Mouse (Mus musculus): ENCODE measurements around the gene Mdga2. TPM values are rescaled to one million over a fixed set of nuclear protein-coding genes. Genes with fewer than 3 reads are reported as not detected.

Gene Mdga2
- polyA plus RNA-seq, 1 experiment, result not detected

DNA sequence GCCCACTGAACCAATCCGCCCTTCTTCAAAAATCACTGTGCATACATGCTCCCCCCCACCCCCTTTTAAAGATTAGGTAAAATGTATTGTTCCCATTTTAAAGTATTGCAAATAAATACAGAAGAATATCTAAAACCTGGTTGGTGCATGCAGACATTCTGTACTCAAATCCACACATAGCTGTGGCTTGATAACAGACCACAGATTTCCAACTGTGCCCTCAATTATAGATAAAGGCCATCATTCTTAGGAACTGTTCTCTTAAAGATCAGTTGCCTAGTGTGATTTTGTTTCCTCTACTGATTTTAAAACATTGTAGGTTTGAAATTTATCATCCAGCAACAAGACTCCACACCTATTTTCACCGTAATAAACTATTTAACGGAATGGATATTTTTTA lies 325.6 kb downstream of the Mdga2 start:
- H3K36me3 ChIP-seq (ENCODE audit: control insufficient read depth, insufficient read depth), result no peaks in the 10 kb centered on the region

DNA sequence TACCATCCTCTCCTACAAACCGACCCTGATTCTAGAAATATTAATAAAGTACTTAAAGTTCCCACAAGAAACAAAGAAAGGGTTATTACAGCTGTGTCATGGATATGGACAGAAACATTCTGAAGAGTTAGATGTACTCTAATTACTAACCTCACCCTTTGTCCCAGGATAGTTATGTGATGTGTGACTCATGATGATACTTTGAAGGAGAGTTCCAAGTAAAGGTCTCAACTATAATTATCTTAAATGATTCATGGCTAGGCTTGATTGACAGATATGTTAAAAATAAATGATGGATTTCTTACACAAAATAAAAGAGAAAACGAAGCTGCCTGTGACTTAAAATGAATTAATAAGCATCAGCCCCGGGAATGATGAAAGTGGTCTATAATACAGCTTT lies 332.1 kb downstream of the Mdga2 start:
- TF ChIP-seq TCF3 (IDR thresholded peaks at IDR 0.05; ENCODE audit: insufficient read length, low read depth), result no peak
- TF ChIP-seq E2F4 (IDR thresholded peaks at IDR 0.05; ENCODE audit: insufficient read depth), result no peak
- no peak for TF ChIP-seq MYOG (IDR thresholded peaks at IDR 0.05; ENCODE audit: control insufficient read depth in 1 of 3, insufficient read depth in 1 of 3, insufficient read length in 2 of 3, low read depth in 2 of 3)
- TF ChIP-seq MAX (IDR thresholded peaks at IDR 0.05; ENCODE audit: low read depth), result no peak
- TF ChIP-seq SRF (IDR thresholded peaks at IDR 0.05; ENCODE audit: control insufficient read depth, insufficient read length, low read depth), result no peak
- no peak for TF ChIP-seq POLR2AphosphoS2 (IDR thresholded peaks at IDR 0.05; ENCODE audit: insufficient read length, low read depth)
- no peak for TF ChIP-seq CEBPB (IDR thresholded peaks at IDR 0.05; ENCODE audit: insufficient read depth, poor library complexity, severe bottlenecking)
- no peak for TF ChIP-seq POLR2A (IDR thresholded peaks at IDR 0.05; ENCODE audit: insufficient read length, low read depth)
- no peak for TF ChIP-seq TCF12 (IDR thresholded peaks at IDR 0.05; ENCODE audit: insufficient read depth, poor library complexity, severe bottlenecking)
- no peak for TF ChIP-seq REST (IDR thresholded peaks at IDR 0.05; ENCODE audit: insufficient read depth, insufficient read length)
- TF ChIP-seq MYOD1 (IDR thresholded peaks at IDR 0.05; ENCODE audit: control insufficient read depth in 1 of 3, insufficient read length in 2 of 3, low read depth in 2 of 3), result no peak
- no peak for TF ChIP-seq USF1 (IDR thresholded peaks at IDR 0.05; ENCODE audit: low read depth)

More for the DNA sequence above, 325.6 kb downstream of the Mdga2 start:
- Histone ChIP-seq H3K27me3 (ENCODE audit: control insufficient read depth, insufficient read depth, insufficient read length) (no peaks in the 10 kb centered on the region), H3K4me3 (no peak overlapping the region), H3ac (ENCODE audit: control insufficient read depth, insufficient read length) (no peak overlapping the region), H3K79me2 (ENCODE audit: control insufficient read depth, insufficient read depth) (no peaks in the 10 kb centered on the region), H3K4me2 (ENCODE audit: low read depth) (no peak overlapping the region)
- TF ChIP-seq TCF3 (IDR thresholded peaks at IDR 0.05; ENCODE audit: insufficient read length, low read depth) (no peak), MYOG (IDR thresholded peaks at IDR 0.05; ENCODE audit: control insufficient read depth in 1 of 3, insufficient read depth in 1 of 3, insufficient read length in 2 of 3, low read depth in 2 of 3) (no peak), MAX (IDR thresholded peaks at IDR 0.05; ENCODE audit: low read depth) (no peak), USF1 (IDR thresholded peaks at IDR 0.05; ENCODE audit: low read depth) (no peak), TCF12 (IDR thresholded peaks at IDR 0.05; ENCODE audit: insufficient read depth, poor library complexity, severe bottlenecking) (no peak), REST (IDR thresholded peaks at IDR 0.05; ENCODE audit: insufficient read depth, insufficient read length) (no peak), E2F4 (IDR thresholded peaks at IDR 0.05; ENCODE audit: insufficient read depth) (no peak), MYOD1 (IDR thresholded peaks at IDR 0.05; ENCODE audit: control insufficient read depth in 1 of 3, insufficient read length in 2 of 3, low read depth in 2 of 3) (no peak), POLR2AphosphoS2 (IDR thresholded peaks at IDR 0.05; ENCODE audit: insufficient read length, low read depth) (no peak), SRF (IDR thresholded peaks at IDR 0.05; ENCODE audit: control insufficient read depth, insufficient read length, low read depth) (no peak), CEBPB (IDR thresholded peaks at IDR 0.05; ENCODE audit: insufficient read depth, poor library complexity, severe bottlenecking) (no peak), POLR2A (IDR thresholded peaks at IDR 0.05; ENCODE audit: insufficient read length, low read depth) (no peak)

DNA sequence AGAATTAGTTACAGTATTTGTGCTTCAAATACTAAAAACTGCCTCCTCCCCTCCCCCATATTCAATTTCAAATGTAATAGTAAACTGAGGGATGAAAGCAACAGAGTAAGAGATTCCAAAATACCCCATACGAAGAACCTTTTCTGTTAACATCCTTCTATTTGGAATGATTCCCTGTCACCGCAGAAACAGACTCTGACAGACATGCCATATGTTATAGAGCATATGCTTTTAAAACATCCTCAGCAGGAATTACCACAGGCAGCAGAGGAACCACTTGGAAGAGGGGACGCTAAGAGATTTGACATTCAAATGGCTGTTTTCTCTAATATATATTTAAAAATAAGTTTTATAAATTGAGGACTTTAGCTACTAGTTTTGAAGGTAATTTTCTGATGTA lies 333.1 kb downstream of the Mdga2 start:
- Histone ChIP-seq H3ac (ENCODE audit: control insufficient read depth, insufficient read length) (no peak overlapping the region), H3K4me2 (ENCODE audit: low read depth) (no peak overlapping the region), H3K79me2 (ENCODE audit: control insufficient read depth, insufficient read depth) (no peaks in the 10 kb centered on the region), H3K36me3 (ENCODE audit: control insufficient read depth, insufficient read depth) (no peaks in the 10 kb centered on the region), H3K27me3 (ENCODE audit: control insufficient read depth, insufficient read depth, insufficient read length) (no peaks in the 10 kb centered on the region), H3K4me3 (no peak overlapping the region)
- TF ChIP-seq MAX (IDR thresholded peaks at IDR 0.05; ENCODE audit: low read depth) (no peak), E2F4 (IDR thresholded peaks at IDR 0.05; ENCODE audit: insufficient read depth) (no peak), USF1 (IDR thresholded peaks at IDR 0.05; ENCODE audit: low read depth) (no peak), TCF12 (IDR thresholded peaks at IDR 0.05; ENCODE audit: insufficient read depth, poor library complexity, severe bottlenecking) (no peak), MYOD1 (IDR thresholded peaks at IDR 0.05; ENCODE audit: control insufficient read depth in 1 of 3, insufficient read length in 2 of 3, low read depth in 2 of 3) (no peak), REST (IDR thresholded peaks at IDR 0.05; ENCODE audit: insufficient read depth, insufficient read length) (no peak), TCF3 (IDR thresholded peaks at IDR 0.05; ENCODE audit: insufficient read length, low read depth) (no peak), SRF (IDR thresholded peaks at IDR 0.05; ENCODE audit: control insufficient read depth, insufficient read length, low read depth) (no peak), POLR2A (IDR thresholded peaks at IDR 0.05; ENCODE audit: insufficient read length, low read depth) (no peak), CEBPB (IDR thresholded peaks at IDR 0.05; ENCODE audit: insufficient read depth, poor library complexity, severe bottlenecking) (no peak), POLR2AphosphoS2 (IDR thresholded peaks at IDR 0.05; ENCODE audit: insufficient read length, low read depth) (no peak), MYOG (IDR thresholded peaks at IDR 0.05; ENCODE audit: control insufficient read depth in 1 of 3, insufficient read depth in 1 of 3, insufficient read length in 2 of 3, low read depth in 2 of 3) (no peak)

More for the DNA sequence above, 332.1 kb downstream of the Mdga2 start:
- H3K4me2 ChIP-seq (ENCODE audit: low read depth), result no peak overlapping the region
- no peaks in the 10 kb centered on the region for H3K27me3 ChIP-seq (ENCODE audit: control insufficient read depth, insufficient read depth, insufficient read length)
- H3K4me3 ChIP-seq, result no peak overlapping the region
- no peak overlapping the region for H3ac ChIP-seq (ENCODE audit: control insufficient read depth, insufficient read length)
- H3K79me2 ChIP-seq (ENCODE audit: control insufficient read depth, insufficient read depth), result no peaks in the 10 kb centered on the region
- no peaks in the 10 kb centered on the region for H3K36me3 ChIP-seq (ENCODE audit: control insufficient read depth, insufficient read depth)

DNA sequence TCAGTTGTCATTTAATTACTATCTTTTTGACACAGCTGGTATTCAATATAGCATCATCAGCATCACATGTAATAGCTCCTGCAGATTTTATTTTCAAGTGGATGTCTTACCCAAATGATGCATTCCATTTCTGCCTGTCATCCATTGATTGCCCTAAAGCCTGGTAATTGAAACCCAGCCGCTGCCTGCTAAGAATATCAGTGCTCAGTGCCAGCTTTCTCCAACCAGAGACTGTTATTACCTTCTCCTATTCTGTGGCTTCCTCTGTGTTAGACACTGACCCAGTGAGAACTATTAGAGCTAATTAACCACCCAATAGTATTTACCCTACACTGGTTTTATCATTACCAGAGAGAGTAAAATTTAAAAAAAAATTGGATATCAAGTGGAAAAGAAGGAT lies 333.7 kb downstream of the Mdga2 start:
- no peak for TF ChIP-seq REST (IDR thresholded peaks at IDR 0.05; ENCODE audit: insufficient read depth, insufficient read length)
- TF ChIP-seq TCF12 (IDR thresholded peaks at IDR 0.05; ENCODE audit: insufficient read depth, poor library complexity, severe bottlenecking), result no peak
- TF ChIP-seq MYOG (IDR thresholded peaks at IDR 0.05; ENCODE audit: control insufficient read depth in 1 of 3, insufficient read depth in 1 of 3, insufficient read length in 2 of 3, low read depth in 2 of 3), result no peak
- TF ChIP-seq SRF (IDR thresholded peaks at IDR 0.05; ENCODE audit: control insufficient read depth, insufficient read length, low read depth), result no peak
- no peak for TF ChIP-seq MYOD1 (IDR thresholded peaks at IDR 0.05; ENCODE audit: control insufficient read depth in 1 of 3, insufficient read length in 2 of 3, low read depth in 2 of 3)
- no peak for TF ChIP-seq TCF3 (IDR thresholded peaks at IDR 0.05; ENCODE audit: insufficient read length, low read depth)
- TF ChIP-seq POLR2AphosphoS2 (IDR thresholded peaks at IDR 0.05; ENCODE audit: insufficient read length, low read depth), result no peak
- TF ChIP-seq MAX (IDR thresholded peaks at IDR 0.05; ENCODE audit: low read depth), result no peak
- no peak for TF ChIP-seq E2F4 (IDR thresholded peaks at IDR 0.05; ENCODE audit: insufficient read depth)
- TF ChIP-seq USF1 (IDR thresholded peaks at IDR 0.05; ENCODE audit: low read depth), result no peak
- TF ChIP-seq POLR2A (IDR thresholded peaks at IDR 0.05; ENCODE audit: insufficient read length, low read depth), result no peak
- TF ChIP-seq CEBPB (IDR thresholded peaks at IDR 0.05; ENCODE audit: insufficient read depth, poor library complexity, severe bottlenecking), result no peak
- Histone ChIP-seq H3ac (ENCODE audit: control insufficient read depth, insufficient read length) (no peak overlapping the region), H3K4me3 (no peak overlapping the region), H3K79me2 (ENCODE audit: control insufficient read depth, insufficient read depth) (no peaks in the 10 kb centered on the region), H3K4me2 (ENCODE audit: low read depth) (no peak overlapping the region), H3K27me3 (ENCODE audit: control insufficient read depth, insufficient read depth, insufficient read length) (no peaks in the 10 kb centered on the region), H3K36me3 (ENCODE audit: control insufficient read depth, insufficient read depth) (no peaks in the 10 kb centered on the region)

All from myocyte (in vitro differentiated cells).